Mouse (Mus musculus) liver, embryonic 14.5 days (tissue): ENCODE results near the gene Lrsam1. TPM values are rescaled to one million over a fixed set of nuclear protein-coding genes. Genes with fewer than 3 reads are reported as not detected.

Experiments
- ATAC-seq: fragments of 200-750 bp; cut with Nextera tagmentation; 2 replicates; pipeline ENCODE4 v1.8.0; 2017; ENCODE audit warnings: moderate number of reproducible peaks, mild to moderate bottlenecking, moderate library complexity; ENCODE audit not compliant: insufficient read depth
- DNase-seq, 3 experiments: peaks; one replicate each; pipeline ENCODE4 v3.0.0-alpha.2; 2012 to 2013; ENCODE audit warnings: low read depth in 3 of 3, low spot score in 3 of 3
- H3K27ac ChIP-seq: fragments of 300-500 bp; sonication (generic); 2 replicates; pipeline ENCODE4 v1.5.1; 2014; ENCODE audit warnings: moderate library complexity, mild to moderate bottlenecking, control low read depth, inconsistent platforms
- H3K27me3 ChIP-seq: fragments of 300-500 bp; sonication (generic); 2 replicates; pipeline ENCODE4 v1.6.1; 2014; ENCODE audit warnings: mild to moderate bottlenecking, low read length, moderate library complexity; ENCODE audit not compliant: control insufficient read depth, insufficient read depth
- H3K36me3 ChIP-seq: fragments of 300-500 bp; sonication (generic); replicated peaks from 2 replicates; pipeline ENCODE4 v1.6.1; 2014; ENCODE audit warnings: low read depth; ENCODE audit not compliant: control insufficient read depth, insufficient read depth
- H3K4me1 ChIP-seq, 2 experiments: fragments of 200-500 bp in 1 of 2; fragments of 300-500 bp in 1 of 2; sonication (generic) in 1 of 2; replicated peaks; 2 replicates each; pipeline ENCODE4 v1.6.1; 2012 to 2014; ENCODE audit warnings: antibody characterized with exemption in 1 of 2, inconsistent platforms in 1 of 2, low read length in 1 of 2; ENCODE audit not compliant: control insufficient read depth in 2 of 2, insufficient read depth in 2 of 2
- H3K4me2 ChIP-seq: fragments of 300-500 bp; sonication (generic); 2 replicates; pipeline ENCODE4 v1.6.1; 2014; ENCODE audit warnings: low read depth, mild to moderate bottlenecking, control low read depth, moderate library complexity
- H3K4me3 ChIP-seq, 2 experiments: fragments of 200-500 bp in 1 of 2; fragments of 300-500 bp in 1 of 2; sonication (generic) in 1 of 2; 2 replicates each; pipeline ENCODE4 v1.5.1; 2012 to 2014; ENCODE audit warnings: low read depth in 2 of 2, low read length in 2 of 2, mild to moderate bottlenecking in 2 of 2, control low read depth in 1 of 2, inconsistent platforms in 1 of 2, moderate library complexity in 1 of 2; ENCODE audit not compliant: insufficient read depth in 1 of 2
- H3K9ac ChIP-seq: fragments of 300-500 bp; sonication (generic); replicated peaks from 2 replicates; pipeline ENCODE4 v1.6.1; 2014; ENCODE audit warnings: mild to moderate bottlenecking, control low read depth, moderate library complexity
- H3K9me3 ChIP-seq: fragments of 300-500 bp; sonication (generic); 2 replicates; pipeline ENCODE4 v1.6.1; 2016; ENCODE audit warnings: low read length, mixed read lengths; ENCODE audit not compliant: control insufficient read depth
- CTCF ChIP-seq: IDR thresholded peaks from 2 replicates; pipeline ENCODE4 v1.5.1; 2016; ENCODE audit warnings: antibody characterized with exemption, low read depth, control low read depth
- EP300 ChIP-seq: IDR thresholded peaks from 2 replicates; pipeline ENCODE4 v1.6.1; 2016; ENCODE audit warnings: antibody characterized with exemption, low read depth
- WGBS: fragments of 180-500 bp; shearing (Covaris S2); extraction: QIAGEN DNeasy Blood & Tissue Kit; methylation state at CpG from one replicate; pipeline ENCODE4 v1.1.7; 2014; ENCODE audit not compliant: insufficient replicate concordance; 5-methylcytosine and 5-hydroxymethylcytosine counted together
- polyA plus RNA-seq, 2 experiments: library from polyadenylated mRNA; depleted of rRNA in 1 of 2; stranded (reverse) in 1 of 2; unstranded in 1 of 2; fragments of >200 nt; fragmentation: Nextera tagmentation in 1 of 2; extraction: Ambion mirVana in 1 of 2; gene quantifications; 2 replicates each; pipeline versions ENCODE4 v1.2.1 to v1.2.3; 2012 to 2014

Lrsam1 gene
- polyA plus RNA-seq, 2 experiments = 1.1 to 2.5 TPM

DNA sequence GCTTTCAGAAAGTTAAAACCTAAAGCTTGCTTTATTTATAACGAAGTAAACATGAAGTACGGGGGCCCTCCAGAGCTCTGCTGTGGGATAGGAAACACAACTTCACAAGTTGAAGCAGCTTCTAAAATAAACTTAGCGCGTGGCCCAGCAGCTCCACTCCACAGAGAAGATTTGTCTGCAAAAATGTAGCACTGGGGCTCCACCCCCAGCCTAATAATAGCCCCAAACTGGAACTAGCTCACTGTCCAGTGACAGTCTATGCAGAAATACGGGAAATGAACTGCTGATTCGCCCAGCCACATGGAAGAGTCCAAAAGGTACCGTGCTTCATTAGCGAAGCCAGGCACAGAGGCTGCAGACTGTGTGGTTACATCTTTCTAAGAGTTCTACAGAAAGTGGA lies 7.9 kb upstream of the Lrsam1 start:
- Histone ChIP-seq H3K36me3 (peaks cover 4% of the 10 kb centered on the region), H3K27me3 (no peaks in the 10 kb centered on the region), H3K9ac (no peak overlapping the region), H3K4me3 (no peak overlapping the region), H3K4me2 (no peak overlapping the region), H3K4me1 (peaks cover 4 to 13% of the 10 kb centered on the region in 2 experiments), H3K9me3 (no peaks in the 10 kb centered on the region), H3K27ac (no peak overlapping the region)
- no peak for TF ChIP-seq EP300
- TF ChIP-seq CTCF = no peak
- DNase-seq (no peak), ATAC-seq (no peak)
- WGBS = 63% methylated on average over 8 of the region's 8 CpGs

GRCm38 (mm10) chr2:32968024-32968614 lies 6.7 kb upstream of the Lrsam1 start:
- H3K4me3 ChIP-seq = peak overlapping the region in 1 of 2 experiments; percentile 80; a peak in 1 of 4 replicates
- H3K27ac ChIP-seq = no peak overlapping the region
- 71% methylated on average over 9 of the region's 9 CpGs for WGBS

DNA sequence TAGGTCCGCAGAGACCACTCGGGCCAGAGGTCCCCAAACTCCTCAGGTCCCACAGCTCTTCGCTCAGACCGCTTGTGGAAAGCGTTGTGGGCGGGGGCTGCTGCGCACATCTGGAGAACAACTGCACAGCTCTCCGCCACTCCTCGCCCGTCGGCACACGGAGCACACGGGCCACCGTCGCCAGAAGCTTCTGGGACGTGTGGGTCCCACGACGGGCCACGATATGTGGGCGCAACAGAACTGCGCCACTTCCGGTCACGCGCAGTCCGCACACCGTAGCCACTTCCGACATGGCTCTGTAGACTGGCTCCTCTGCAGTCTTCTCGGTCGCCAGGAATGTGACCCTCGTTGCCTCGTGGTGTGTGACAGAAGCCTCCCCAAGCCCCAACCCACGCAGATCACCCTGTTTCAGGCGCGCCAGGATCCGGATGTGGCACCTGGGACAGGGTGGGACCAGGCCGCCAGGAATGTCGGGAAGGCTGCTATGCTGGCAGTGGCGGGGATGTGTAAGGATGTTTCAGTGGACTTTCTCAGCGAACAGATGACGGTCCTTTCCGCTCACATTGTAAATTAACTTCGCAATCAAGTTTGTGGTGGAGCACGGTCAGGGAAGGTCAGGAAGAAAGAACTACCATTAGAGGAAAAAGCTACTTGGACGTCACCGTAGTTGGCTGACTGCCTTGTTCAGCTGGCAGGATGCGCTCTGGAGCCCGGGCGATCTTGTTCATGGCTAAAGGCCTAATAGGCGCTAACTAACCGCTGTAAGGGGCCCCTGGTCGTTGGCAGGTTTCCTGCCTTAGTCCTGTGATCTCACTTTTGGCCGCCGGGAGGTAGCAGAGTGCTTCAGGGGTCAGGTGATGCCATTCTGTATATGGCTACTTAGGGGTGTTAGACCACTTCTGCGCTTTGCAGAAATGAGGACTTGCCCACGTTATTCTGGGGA lies 5.5 kb upstream of the Lrsam1 start:
- peaks cover 19% of the 10 kb centered on the region for H3K36me3 ChIP-seq
- ATAC-seq (peak; percentile 80), DNase-seq (peak; percentile 66 to 70 (median 68))
- no peaks in the 10 kb centered on the region for H3K27me3 ChIP-seq
- H3K9me3 ChIP-seq = no peaks in the 10 kb centered on the region
- peak overlapping the region; percentile 86 for H3K27ac ChIP-seq
- TF ChIP-seq CTCF (peak; percentile 83), EP300 (no peak)
- peak overlapping the region; percentile 89 for H3K4me2 ChIP-seq
- WGBS = under 1% methylated on average over 55 of the region's 55 CpGs
- H3K9ac ChIP-seq = peak overlapping the region; percentile 92
- peak overlapping the region; percentile 74 to 80 for H3K4me3 ChIP-seq
- peaks cover 11 to 20% of the 10 kb centered on the region in 2 experiments for H3K4me1 ChIP-seq

More at GRCm38 (mm10) chr2:32968024-32968614, 6.7 kb upstream of the Lrsam1 start:
- TF ChIP-seq CTCF (no peak), EP300 (no peak)
- no peaks in the 10 kb centered on the region for H3K27me3 ChIP-seq
- no peak for DNase-seq
- ATAC-seq = no peak
- H3K9me3 ChIP-seq = no peaks in the 10 kb centered on the region
- peak overlapping the region; percentile 89 for H3K4me2 ChIP-seq
- H3K36me3 ChIP-seq = peaks cover 16% of the 10 kb centered on the region
- peak overlapping the region; percentile 92; the same call in 1 of the 2 replicates for H3K9ac ChIP-seq
- peaks cover 11 to 20% of the 10 kb centered on the region in 2 experiments for H3K4me1 ChIP-seq

- Histone ChIP-seq H3K9ac (peak overlapping the region; percentile 92), H3K4me3 (peak overlapping the region; percentile 74 to 80), H3K4me1 (peaks cover 11 to 20% of the 10 kb centered on the region in 2 experiments), H3K4me2 (peak overlapping the region; percentile 89), H3K27ac (peak overlapping the region; percentile 86), H3K27me3 (no peaks in the 10 kb centered on the region), H3K9me3 (no peaks in the 10 kb centered on the region), H3K36me3 (peaks cover 19% of the 10 kb centered on the region)
- no peak for ATAC-seq
- no peak for TF ChIP-seq EP300
- no peak for TF ChIP-seq CTCF
- DNase-seq = no peak
- WGBS = 4% methylated on average over 13 of the region's 13 CpGs
Observed at GRCm38 (mm10) chr2:32966184-32966688, 4.8 kb upstream of the Lrsam1 start.
